In the genomic region with DNA sequence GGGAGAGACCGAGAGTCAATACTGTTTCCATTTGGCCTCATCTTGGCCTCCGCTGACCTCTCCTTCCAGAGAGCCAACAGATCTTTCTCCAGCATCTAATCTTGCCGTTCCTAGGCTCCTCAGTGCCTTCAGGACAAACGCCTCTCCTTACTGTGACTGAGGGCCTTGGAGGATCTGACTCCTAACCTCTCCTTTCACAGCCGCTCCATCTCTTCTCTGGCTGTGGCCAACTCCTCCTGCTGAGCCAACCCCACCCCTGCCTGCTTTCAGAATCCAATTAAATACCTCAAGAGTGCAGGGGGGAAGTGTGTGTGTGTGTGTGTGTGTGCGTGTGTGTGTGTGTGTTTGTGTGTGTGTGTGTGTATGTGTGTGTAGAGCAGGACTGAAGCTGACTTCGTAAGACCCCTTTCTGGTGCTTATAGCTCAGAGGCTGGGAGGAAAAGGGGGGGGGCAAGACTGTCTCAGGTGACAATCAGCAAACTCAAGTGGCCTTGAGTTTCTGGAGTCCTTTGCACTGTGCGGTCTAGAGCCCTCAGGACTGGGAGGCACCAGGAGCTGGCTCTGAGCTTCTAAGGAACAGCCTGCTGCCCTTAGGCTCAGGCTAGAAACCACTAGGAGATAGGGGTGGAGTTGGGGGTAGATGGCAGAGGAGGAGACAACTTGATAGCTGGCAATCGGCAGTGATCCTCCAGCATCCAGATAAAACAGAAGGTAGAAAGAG, we compare ENCODE assay signal across 10 mouse cellular contexts. TPM values are rescaled to one million over a fixed set of nuclear protein-coding genes. Genes with fewer than 3 reads are reported as not detected.
DNase-seq lines count a peak whose midpoint lies in the region; ATAC-seq lines count a peak whose summit lies in the region.
"Had no signal": no experiment of that assay in that cellular context is flagged by ENCODE, and none has a peak within 500 bp of the region (broad histone marks: within the 10 kb centered on the region; RNA-seq: fewer than 3 reads in every experiment).

No protein-coding gene starts in this region.

- WGBS in kidney, embryonic 15.5 days, result 13% methylated on average over 9 of the region's 9 CpGs
- 38% methylated on average over 9 of the region's 9 CpGs for WGBS in embryonic facial prominence, embryonic 10.5 days
- 44% methylated on average over 9 of the region's 9 CpGs for WGBS in neural tube, embryonic 11.5 days

- H3K4me1 ChIP-seq in kidney, embryonic 15.5 days, result peaks cover 47% of the 10 kb centered on the region
- peaks cover 34% of the 10 kb centered on the region for H3K4me1 ChIP-seq in embryonic facial prominence, embryonic 10.5 days
- peaks cover 5% of the 10 kb centered on the region for H3K4me1 ChIP-seq in neural tube, embryonic 11.5 days (ENCODE audit: control insufficient read depth, insufficient read depth, low read length)

- H3K27me3 ChIP-seq in kidney, embryonic 15.5 days, result no peaks in the 10 kb centered on the region
- H3K27me3 ChIP-seq in embryonic facial prominence, embryonic 10.5 days (replicated peaks; ENCODE audit: low read depth, poor library complexity, severe bottlenecking), result peaks cover 13% of the 10 kb centered on the region
- H3K27me3 ChIP-seq in neural tube, embryonic 11.5 days (ENCODE audit: control insufficient read depth, insufficient read depth, low read length), result no peaks in the 10 kb centered on the region
- H3K27me3 ChIP-seq: Patski had no signal

- H3K36me3 ChIP-seq in kidney, embryonic 15.5 days, result no peaks in the 10 kb centered on the region
- H3K36me3 ChIP-seq in embryonic facial prominence, embryonic 10.5 days (replicated peaks), result no peaks in the 10 kb centered on the region
- no peaks in the 10 kb centered on the region for H3K36me3 ChIP-seq in neural tube, embryonic 11.5 days (ENCODE audit: control insufficient read depth, insufficient read depth, low read length)

- H3K9ac ChIP-seq in kidney, embryonic 15.5 days, result no peak overlapping the region
- no peak overlapping the region; the same call in 1 of the 2 replicates for H3K9ac ChIP-seq in neural tube, embryonic 11.5 days (ENCODE audit: low read length)

- H3K4me2 ChIP-seq in kidney, embryonic 15.5 days, result peak overlapping the region; percentile 61
- H3K4me2 ChIP-seq in neural tube, embryonic 11.5 days (ENCODE audit: low read depth), result peak overlapping the region; percentile 38; the same call in 1 of the 2 replicates

- peak; percentile 68 for ATAC-seq in kidney, embryonic 15.5 days (replicated peaks; ENCODE audit: low FRiP score)
- no peak for ATAC-seq in neural tube, embryonic 11.5 days (ENCODE audit: insufficient read depth, low FRiP score, low TSS enrichment)
- ATAC-seq in CD4-positive, CD25-positive, alpha-beta regulatory T cell, adult 4 months, result no peak
- ATAC-seq: Patski had no signal

- H3K9me3 ChIP-seq in kidney, embryonic 15.5 days (replicated peaks), result no peaks in the 10 kb centered on the region
- no peaks in the 10 kb centered on the region for H3K9me3 ChIP-seq in embryonic facial prominence, embryonic 10.5 days
- no peaks in the 10 kb centered on the region for H3K9me3 ChIP-seq in neural tube, embryonic 11.5 days (ENCODE audit: control insufficient read depth, low read length)

- peak overlapping the region; percentile 94 for H3K27ac ChIP-seq in kidney, embryonic 15.5 days
- peak overlapping the region; percentile 51 for H3K27ac ChIP-seq in embryonic facial prominence, embryonic 10.5 days (replicated peaks)
- peak overlapping the region; percentile 36 for H3K27ac ChIP-seq in neural tube, embryonic 11.5 days (ENCODE audit: low read depth, low read length)

- DNase-seq in kidney, adult 11 months, result no peak
- DNase-seq in embryonic facial prominence, embryonic 10.5 days (ENCODE audit: low spot score), result peak; percentile 21
- peak; percentile 26 to 63 for DNase-seq in kidney, postnatal 25 days
- DNase-seq in neural tube, embryonic 11.5 days (ENCODE audit: low spot score), result no peak
- DNase-seq in frontal cortex, adult 2 months (ENCODE audit: extremely low spot score in 1 of 2, low spot score in 1 of 2), result no peak
- no peak for DNase-seq in cerebellum, postnatal 10 days

- peak overlapping the region; percentile 31 for H3K4me3 ChIP-seq in kidney, embryonic 15.5 days (replicated peaks)
- no peak overlapping the region; the same call in 1 of the 2 replicates for H3K4me3 ChIP-seq in embryonic facial prominence, embryonic 10.5 days
- no peak overlapping the region for H3K4me3 ChIP-seq in neural tube, embryonic 11.5 days (ENCODE audit: low read depth, low read length)
- H3K4me3 ChIP-seq: myocyte had no signal

RNA-seq across cellular contexts. Expression of a gene that starts 59.7 kb away (rescaled TPM):
- polyA plus RNA-seq in kidney, embryonic 15.5 days (2015; fragmentation: Nextera tagmentation; extraction: Ambion mirVana), result 0.95 and 1.9 TPM in 2 replicates
- polyA plus RNA-seq in embryonic facial prominence, embryonic 10.5 days (2016; fragmentation: Nextera tagmentation; extraction: Ambion mirVana), result 0.40 and 0.52 TPM in 2 replicates
- polyA plus RNA-seq in neural tube, embryonic 11.5 days (2014; fragmentation: Nextera tagmentation; extraction: Ambion mirVana), result 1.1 TPM in 2 replicates
- polyA plus RNA-seq in frontal cortex, adult 2 months (2012; rRNA removed), result 58.2 and 58.9 TPM in 2 replicates
- under 1 TPM; 0.22 to 0.92 TPM for polyA plus RNA-seq in CD4-positive, CD25-positive, alpha-beta regulatory T cell, adult 4 months (2017; shearing (Covaris generic))

Comparison
In these comparisons a context has a peak if more than half of its experiments do, and no peak if none do; other contexts are left out.
1. DNase-seq: peak in embryonic facial prominence, embryonic 10.5 days (single experiment) and kidney, postnatal 25 days (2 of 2); none in kidney, adult 11 months (single experiment), neural tube, embryonic 11.5 days (single experiment), frontal cortex, adult 2 months (0 of 2) and cerebellum, postnatal 10 days (0 of 2).
2. H3K27ac ChIP-seq: peak in every context shown above with its lines; median percentile 94 in kidney, embryonic 15.5 days; 51 in embryonic facial prominence, embryonic 10.5 days; 36 in neural tube, embryonic 11.5 days.
3. RNA of a gene that starts 59.7 kb away (polyA plus RNA-seq): 58.2 to 58.9 TPM in frontal cortex, adult 2 months; 0.95 to 1.9 TPM in kidney, embryonic 15.5 days, 1.1 TPM in neural tube, embryonic 11.5 days, 0.22 to 0.92 TPM in CD4-positive, CD25-positive, alpha-beta regulatory T cell, adult 4 months and 0.40 to 0.52 TPM in embryonic facial prominence, embryonic 10.5 days; every median in the first group is over 10 times any median in the second.